Mouse (Mus musculus): ENCODE measurements at regions not wholly inside any gene's neighbourhood (a gene's known extent, or its start where the extent isn't known, plus 50 kb on each side); places are given as distances from the start of the nearest gene placed in this dataset.

DNA sequence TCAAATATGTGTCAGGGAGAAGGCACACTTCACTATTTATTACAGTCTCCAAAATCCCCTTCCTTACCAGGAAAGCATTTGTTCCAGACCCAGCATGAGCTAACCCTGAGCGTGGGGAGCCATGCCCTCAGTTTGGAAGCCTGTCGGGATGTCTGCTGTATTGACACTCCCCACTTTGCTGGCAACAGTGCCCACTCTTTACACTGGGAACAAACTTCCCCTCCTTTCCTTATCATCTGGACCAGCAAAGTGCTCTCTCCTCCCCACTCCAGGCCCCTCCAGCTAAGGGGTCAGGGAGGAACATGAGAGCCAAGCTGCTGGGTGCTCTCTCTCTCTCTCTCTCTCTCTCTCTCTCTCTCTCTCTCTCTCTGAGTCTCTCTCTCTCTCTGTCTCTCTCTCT is 310.7 kb upstream of the 1700056E22Rik start:
- no peak overlapping the region for H3K9ac ChIP-seq (ENCODE audit: insufficient read depth, low read depth, low read length, poor library complexity, severe bottlenecking)
- in situ Hi-C loops (cut with MboI; ENCODE audit: low sequenced_read_pairs in 2 of 2, unreplicated experiment in 2 of 2): no loop called here
- H3K36me3 ChIP-seq (ENCODE audit: control insufficient read depth, insufficient read depth, low read length, poor library complexity, severe bottlenecking): no peaks in the 10 kb centered on the region
- H3K4me3 ChIP-seq (ENCODE audit: insufficient read depth in 1 of 2, low read depth in 1 of 2, low read length in 2 of 2, poor library complexity in 1 of 2, severe bottlenecking in 1 of 2): no peak overlapping the region
- no peak for DNase-seq (ENCODE audit: low read depth, low spot score)
- TF ChIP-seq HCFC1 (IDR thresholded peaks at IDR 0.05; ENCODE audit: borderline replicate concordance, insufficient read depth, low read length) (no peak), CHD2 (IDR thresholded peaks at IDR 0.05; ENCODE audit: low read depth, low read length) (no peak), MAFK (IDR thresholded peaks at IDR 0.05; ENCODE audit: insufficient read depth, low read depth, low read length) (no peak), ZNF384 (IDR thresholded peaks at IDR 0.05; ENCODE audit: low read depth, low read length) (no peak), ZC3H11A (IDR thresholded peaks at IDR 0.05; ENCODE audit: borderline replicate concordance, low read depth, low read length) (no peak)
- H3K27ac ChIP-seq (ENCODE audit: insufficient read depth, low read depth, low read length, poor library complexity, severe bottlenecking): no peak overlapping the region
- H3K9me3 ChIP-seq (ENCODE audit: control insufficient read depth, insufficient read depth, low read depth, low read length): no peaks in the 10 kb centered on the region
- no peaks in the 10 kb centered on the region for H3K4me1 ChIP-seq (ENCODE audit: control insufficient read depth in 2 of 2, insufficient read depth in 2 of 2, low read length in 2 of 2, poor library complexity in 1 of 2)

DNA sequence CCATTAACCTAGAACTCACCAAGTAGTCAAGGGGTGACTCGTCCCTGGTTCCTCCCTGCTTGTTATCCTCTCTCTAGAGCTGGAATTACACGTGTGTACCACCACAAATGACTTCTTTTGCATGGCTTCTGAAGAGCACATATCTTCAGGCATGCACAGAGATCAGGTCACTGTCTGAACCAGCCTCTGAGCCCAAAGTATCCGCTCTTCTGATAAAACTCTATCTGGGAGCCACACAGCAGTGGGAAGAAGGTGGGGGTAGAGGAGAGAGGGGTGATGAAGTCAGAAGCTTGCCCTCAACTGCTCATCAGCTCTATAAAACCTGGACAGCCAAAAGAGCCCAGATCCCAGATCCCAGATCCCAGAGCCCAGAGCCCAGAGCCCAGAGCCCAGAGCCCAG is 301.9 kb upstream of the 1700056E22Rik start:
- Histone ChIP-seq H3K9ac (ENCODE audit: insufficient read depth, low read depth, low read length, poor library complexity, severe bottlenecking) (no peak overlapping the region), H3K36me3 (ENCODE audit: control insufficient read depth, insufficient read depth, low read length, poor library complexity, severe bottlenecking) (no peaks in the 10 kb centered on the region), H3K4me3 (ENCODE audit: insufficient read depth in 1 of 2, low read depth in 1 of 2, low read length in 2 of 2, poor library complexity in 1 of 2, severe bottlenecking in 1 of 2) (no peak overlapping the region), H3K9me3 (ENCODE audit: control insufficient read depth, insufficient read depth, low read depth, low read length) (no peaks in the 10 kb centered on the region), H3K27ac (ENCODE audit: insufficient read depth, low read depth, low read length, poor library complexity, severe bottlenecking) (no peak overlapping the region), H3K4me1 (ENCODE audit: control insufficient read depth in 2 of 2, insufficient read depth in 2 of 2, low read length in 2 of 2, poor library complexity in 1 of 2) (no peaks in the 10 kb centered on the region)
- DNase-seq (ENCODE audit: low read depth, low spot score): no peak
- TF ChIP-seq MAFK (IDR thresholded peaks at IDR 0.05; ENCODE audit: insufficient read depth, low read depth, low read length) (no peak), CHD2 (IDR thresholded peaks at IDR 0.05; ENCODE audit: low read depth, low read length) (no peak), ZNF384 (IDR thresholded peaks at IDR 0.05; ENCODE audit: low read depth, low read length) (no peak), ZC3H11A (IDR thresholded peaks at IDR 0.05; ENCODE audit: borderline replicate concordance, low read depth, low read length) (no peak), HCFC1 (IDR thresholded peaks at IDR 0.05; ENCODE audit: borderline replicate concordance, insufficient read depth, low read length) (no peak)
- in situ Hi-C loops (cut with MboI; ENCODE audit: low sequenced_read_pairs in 2 of 2, unreplicated experiment in 2 of 2): no loop called here

DNA sequence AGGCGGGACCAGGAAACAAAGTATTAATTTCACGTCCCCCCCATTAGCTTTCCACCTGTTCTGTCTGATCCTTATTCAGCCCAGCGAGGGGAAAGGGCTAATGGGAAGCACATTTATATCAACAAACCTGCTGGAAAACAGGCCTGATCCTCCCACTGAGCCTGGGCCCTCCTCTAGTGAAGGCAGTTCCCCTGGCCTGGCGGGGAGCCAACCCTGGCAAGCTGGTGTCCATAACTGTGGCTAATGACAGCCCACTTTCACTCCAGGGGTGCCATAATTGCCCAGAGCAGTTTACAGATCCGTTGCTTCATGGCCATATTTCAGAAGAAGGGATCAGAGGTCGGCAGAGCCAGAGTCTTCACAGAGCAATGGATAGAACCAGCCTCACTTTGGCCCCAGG is 301.2 kb upstream of the 1700056E22Rik start:
- H3K4me1 ChIP-seq (ENCODE audit: control insufficient read depth in 2 of 2, insufficient read depth in 2 of 2, low read length in 2 of 2, poor library complexity in 1 of 2): no peaks in the 10 kb centered on the region
- no peaks in the 10 kb centered on the region for H3K9me3 ChIP-seq (ENCODE audit: control insufficient read depth, insufficient read depth, low read depth, low read length)
- no peaks in the 10 kb centered on the region for H3K36me3 ChIP-seq (ENCODE audit: control insufficient read depth, insufficient read depth, low read length, poor library complexity, severe bottlenecking)
- in situ Hi-C loops (cut with MboI; ENCODE audit: low sequenced_read_pairs in 2 of 2, unreplicated experiment in 2 of 2): no loop called here
- no peak overlapping the region for H3K27ac ChIP-seq (ENCODE audit: insufficient read depth, low read depth, low read length, poor library complexity, severe bottlenecking)
- H3K4me3 ChIP-seq (ENCODE audit: insufficient read depth in 1 of 2, low read depth in 1 of 2, low read length in 2 of 2, poor library complexity in 1 of 2, severe bottlenecking in 1 of 2): no peak overlapping the region
- no peak overlapping the region for H3K9ac ChIP-seq (ENCODE audit: insufficient read depth, low read depth, low read length, poor library complexity, severe bottlenecking)
- DNase-seq (ENCODE audit: low read depth, low spot score): no peak
- TF ChIP-seq CHD2 (IDR thresholded peaks at IDR 0.05; ENCODE audit: low read depth, low read length): no peak
- no peak for TF ChIP-seq MAFK (IDR thresholded peaks at IDR 0.05; ENCODE audit: insufficient read depth, low read depth, low read length)
- TF ChIP-seq ZC3H11A (IDR thresholded peaks at IDR 0.05; ENCODE audit: borderline replicate concordance, low read depth, low read length): no peak

DNA sequence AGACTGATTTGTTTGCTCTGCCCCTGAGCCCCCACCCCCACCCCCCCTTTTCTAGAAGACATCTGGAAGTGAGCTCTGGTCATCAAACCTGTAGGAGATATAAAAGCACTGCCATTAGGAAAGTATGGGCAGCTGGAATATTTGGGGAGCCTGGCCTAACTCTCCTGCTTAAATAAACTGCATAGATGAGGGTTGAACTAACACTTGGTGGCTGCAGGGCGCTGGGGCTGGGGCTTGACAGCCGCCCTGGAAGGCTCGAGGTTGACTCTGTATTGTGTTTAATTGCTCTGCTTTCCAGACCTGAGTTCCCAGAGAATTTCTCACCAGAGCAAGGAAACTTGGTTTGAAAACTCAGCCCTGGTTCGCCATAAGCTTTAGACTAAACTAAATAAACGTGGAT is 300.7 kb upstream of the 1700056E22Rik start:
- H3K9me3 ChIP-seq (ENCODE audit: control insufficient read depth, insufficient read depth, low read depth, low read length): no peaks in the 10 kb centered on the region
- no peaks in the 10 kb centered on the region for H3K36me3 ChIP-seq (ENCODE audit: control insufficient read depth, insufficient read depth, low read length, poor library complexity, severe bottlenecking)
- no peaks in the 10 kb centered on the region for H3K4me1 ChIP-seq (ENCODE audit: control insufficient read depth in 2 of 2, insufficient read depth in 2 of 2, low read length in 2 of 2, poor library complexity in 1 of 2)
- H3K27ac ChIP-seq (ENCODE audit: insufficient read depth, low read depth, low read length, poor library complexity, severe bottlenecking): no peak overlapping the region
- DNase-seq (ENCODE audit: low read depth, low spot score): no peak
- in situ Hi-C loops (cut with MboI; ENCODE audit: low sequenced_read_pairs in 2 of 2, unreplicated experiment in 2 of 2): no loop called here
- TF ChIP-seq ZNF384 (IDR thresholded peaks at IDR 0.05; ENCODE audit: low read depth, low read length) (no peak), ZC3H11A (IDR thresholded peaks at IDR 0.05; ENCODE audit: borderline replicate concordance, low read depth, low read length) (no peak), HCFC1 (IDR thresholded peaks at IDR 0.05; ENCODE audit: borderline replicate concordance, insufficient read depth, low read length) (no peak), MAFK (IDR thresholded peaks at IDR 0.05; ENCODE audit: insufficient read depth, low read depth, low read length) (no peak), CHD2 (IDR thresholded peaks at IDR 0.05; ENCODE audit: low read depth, low read length) (no peak)
- H3K4me3 ChIP-seq (ENCODE audit: insufficient read depth in 1 of 2, low read depth in 1 of 2, low read length in 2 of 2, poor library complexity in 1 of 2, severe bottlenecking in 1 of 2): no peak overlapping the region
- H3K9ac ChIP-seq (ENCODE audit: insufficient read depth, low read depth, low read length, poor library complexity, severe bottlenecking): no peak overlapping the region

DNA sequence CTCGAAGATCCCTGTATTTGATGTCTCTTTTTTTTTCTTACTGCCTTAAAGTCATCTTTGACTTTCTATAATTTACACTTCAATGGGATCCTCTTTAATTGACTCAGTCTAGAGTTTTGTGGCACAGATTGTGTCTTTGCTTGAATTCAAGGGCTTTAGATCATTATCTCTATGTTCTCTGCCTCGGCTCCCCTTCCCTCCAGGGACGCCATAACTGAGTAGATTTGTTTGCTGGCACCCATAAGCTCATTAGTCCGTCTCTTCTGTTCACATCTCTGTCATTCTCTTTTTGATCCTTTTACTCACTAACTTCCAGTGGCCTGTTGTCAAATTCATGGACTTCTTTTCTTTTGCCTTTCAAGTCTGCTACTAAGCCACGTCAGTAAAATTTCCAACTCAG is 299.0 kb upstream of the 1700056E22Rik start:
- TF ChIP-seq HCFC1 (IDR thresholded peaks at IDR 0.05; ENCODE audit: borderline replicate concordance, insufficient read depth, low read length): no peak
- H3K36me3 ChIP-seq (ENCODE audit: control insufficient read depth, insufficient read depth, low read length, poor library complexity, severe bottlenecking): no peaks in the 10 kb centered on the region
- no peak overlapping the region for H3K4me3 ChIP-seq (ENCODE audit: insufficient read depth in 1 of 2, low read depth in 1 of 2, low read length in 2 of 2, poor library complexity in 1 of 2, severe bottlenecking in 1 of 2)
- H3K4me1 ChIP-seq (ENCODE audit: control insufficient read depth in 2 of 2, insufficient read depth in 2 of 2, low read length in 2 of 2, poor library complexity in 1 of 2): no peaks in the 10 kb centered on the region
- no peak for DNase-seq (ENCODE audit: low read depth, low spot score)
- H3K9me3 ChIP-seq (ENCODE audit: control insufficient read depth, insufficient read depth, low read depth, low read length): no peaks in the 10 kb centered on the region
- in situ Hi-C loops (cut with MboI; ENCODE audit: low sequenced_read_pairs in 2 of 2, unreplicated experiment in 2 of 2): no loop called here
- no peak overlapping the region for H3K27ac ChIP-seq (ENCODE audit: insufficient read depth, low read depth, low read length, poor library complexity, severe bottlenecking)
- no peak overlapping the region for H3K9ac ChIP-seq (ENCODE audit: insufficient read depth, low read depth, low read length, poor library complexity, severe bottlenecking)
